Mouse (Mus musculus) liver, embryonic 16.5 days (tissue): Measurements from ENCODE around the gene Fndc3a. TPM values are rescaled to one million over a fixed set of nuclear protein-coding genes. Genes with fewer than 3 reads are reported as not detected.

Experiments
- ATAC-seq: fragments of 200-750 bp; cut with Nextera tagmentation; 2 replicates; pipeline ENCODE4 v1.8.0; 2017; ENCODE audit warnings: low read depth, mild to moderate bottlenecking, moderate number of reproducible peaks, moderate library complexity
- H3K27ac ChIP-seq: fragments of 300-500 bp; sonication (generic); 2 replicates; pipeline ENCODE4 v1.5.1; 2014; ENCODE audit warnings: mild to moderate bottlenecking, low read length
- H3K27me3 ChIP-seq: fragments of 300-500 bp; sonication (generic); 2 replicates; pipeline ENCODE4 v1.6.1; 2014; ENCODE audit warnings: low read depth, low read length, mixed read lengths; ENCODE audit not compliant: control insufficient read depth, insufficient read depth
- H3K36me3 ChIP-seq: fragments of 300-500 bp; sonication (generic); 2 replicates; pipeline ENCODE4 v1.6.1; 2014; ENCODE audit warnings: mild to moderate bottlenecking; ENCODE audit not compliant: control insufficient read depth, insufficient read depth
- H3K4me1 ChIP-seq: fragments of 300-500 bp; sonication (generic); 2 replicates; pipeline ENCODE4 v1.6.1; 2014; ENCODE audit warnings: low read depth, low read length, mixed read lengths; ENCODE audit not compliant: control insufficient read depth
- H3K4me2 ChIP-seq: fragments of 300-500 bp; sonication (generic); 2 replicates; pipeline ENCODE4 v1.6.1; 2014; ENCODE audit warnings: low read depth, low read length, mixed read lengths
- H3K4me3 ChIP-seq: fragments of 300-500 bp; sonication (generic); 2 replicates; pipeline ENCODE4 v1.5.1; 2014; ENCODE audit warnings: low read depth, mild to moderate bottlenecking, low read length
- H3K9ac ChIP-seq: fragments of 300-500 bp; sonication (generic); 2 replicates; pipeline ENCODE4 v1.6.1; 2014; ENCODE audit warnings: low read depth, low read length
- H3K9me3 ChIP-seq: fragments of 300-500 bp; sonication (generic); replicated peaks from 2 replicates; pipeline ENCODE4 v1.6.1; 2016; ENCODE audit warnings: low read length; ENCODE audit not compliant: control insufficient read depth
- WGBS: fragments of 180-500 bp; shearing (Covaris S2); extraction: QIAGEN DNeasy Blood & Tissue Kit; methylation state at CpG from one replicate; pipeline ENCODE4 v1.1.7; 2014; ENCODE audit not compliant: insufficient replicate concordance; 5-methylcytosine and 5-hydroxymethylcytosine counted together
- polyA plus RNA-seq: library from polyadenylated mRNA; unstranded; fragments of >200 nt; fragmentation: Nextera tagmentation; extraction: Ambion mirVana; gene quantifications from 2 replicates; pipeline ENCODE4 v1.2.1, GENCODE M21; 2015

The Fndc3a gene
- polyA plus RNA-seq, 1 experiment from 2014 or later = 14.2 TPM

DNA sequence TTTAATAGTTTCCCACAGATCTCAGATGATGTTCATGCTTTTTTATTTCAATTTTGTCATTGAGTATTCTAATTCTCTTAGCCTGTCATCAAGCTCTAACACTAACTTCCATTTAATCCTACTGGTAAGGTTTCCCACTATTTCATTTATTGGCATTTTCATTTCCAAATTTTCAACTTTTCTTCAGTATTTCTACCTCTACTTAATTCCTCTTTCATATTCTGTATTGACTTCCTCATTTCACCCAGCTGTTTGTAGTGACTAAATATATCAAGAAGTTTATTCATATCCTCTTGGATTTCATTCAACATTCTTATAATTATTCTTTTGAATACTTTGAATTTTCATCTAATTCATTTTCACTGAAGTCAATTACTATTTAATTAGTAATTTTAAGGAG is 20.3 kb downstream of the Fndc3a start:
- H3K9ac ChIP-seq = no peak overlapping the region
- H3K36me3 ChIP-seq = no peaks in the 10 kb centered on the region
- no peak overlapping the region for H3K4me2 ChIP-seq
- no peaks in the 10 kb centered on the region for H3K27me3 ChIP-seq
- ATAC-seq = no peak
- H3K4me3 ChIP-seq = no peak overlapping the region
- H3K4me1 ChIP-seq = no peaks in the 10 kb centered on the region
- no peaks in the 10 kb centered on the region for H3K9me3 ChIP-seq
- no peak overlapping the region for H3K27ac ChIP-seq

DNA sequence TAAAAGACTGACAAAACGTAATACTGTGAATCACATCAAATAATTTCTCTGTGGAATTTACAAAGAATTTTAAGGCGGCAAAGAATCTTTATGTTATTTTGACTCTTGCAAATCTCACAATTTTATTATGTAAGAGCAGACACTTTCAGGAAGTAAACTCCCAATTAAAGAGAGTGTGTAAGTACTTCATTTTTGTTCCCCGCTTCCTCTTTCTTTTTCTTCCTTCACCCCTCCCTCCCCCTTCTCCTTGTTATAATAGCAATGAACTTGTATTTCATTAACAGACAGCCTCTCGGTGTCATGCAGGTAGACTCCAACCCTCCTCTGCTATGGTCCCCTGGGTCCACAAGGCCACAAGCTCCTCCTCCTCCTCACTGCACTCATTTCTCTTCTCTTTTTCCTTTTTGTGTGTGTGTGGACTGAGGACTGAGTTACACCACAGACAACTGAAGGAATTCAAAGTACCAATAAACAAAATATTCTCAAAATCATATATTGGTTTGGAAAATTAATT is 24.9 kb downstream of the Fndc3a start:
- Histone ChIP-seq H3K9ac (no peak overlapping the region), H3K4me2 (no peak overlapping the region), H3K9me3 (no peaks in the 10 kb centered on the region), H3K27me3 (no peaks in the 10 kb centered on the region), H3K36me3 (no peaks in the 10 kb centered on the region), H3K4me3 (no peak overlapping the region), H3K4me1 (no peaks in the 10 kb centered on the region), H3K27ac (no peak overlapping the region)
- 52% methylated on average over 4 of the region's 4 CpGs for WGBS
- ATAC-seq = no peak

- Histone ChIP-seq H3K4me3 (no peak overlapping the region), H3K9ac (no peak overlapping the region), H3K4me2 (no peak overlapping the region), H3K9me3 (no peaks in the 10 kb centered on the region), H3K27ac (no peak overlapping the region), H3K36me3 (no peaks in the 10 kb centered on the region), H3K27me3 (no peaks in the 10 kb centered on the region), H3K4me1 (no peaks in the 10 kb centered on the region)
- WGBS = 40% methylated on average over 3 of the region's 3 CpGs
- ATAC-seq = no peak
Observed at GRCm38 (mm10) chr14:72677247-72677646, 32.6 kb downstream of the Fndc3a start.

DNA sequence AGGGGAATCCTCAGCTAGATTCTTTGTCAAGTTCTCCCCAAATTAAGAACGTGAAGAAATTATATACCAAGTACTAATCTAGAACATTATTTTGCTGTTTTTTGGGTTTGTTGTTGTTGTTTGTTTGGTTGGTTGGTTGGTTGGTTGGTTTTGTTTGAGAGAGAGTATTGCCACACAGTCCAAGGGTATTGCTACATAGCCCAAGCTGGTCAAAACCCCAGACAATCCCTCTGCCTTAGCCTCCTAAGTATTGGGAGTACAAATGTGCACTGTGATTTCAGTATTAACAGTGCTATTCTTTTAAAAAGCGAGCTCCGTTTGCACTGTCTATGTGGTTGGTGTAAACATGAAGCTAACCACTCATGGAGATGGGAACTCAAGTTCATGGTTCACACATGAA is 37.9 kb downstream of the Fndc3a start:
- Histone ChIP-seq H3K27ac (no peak overlapping the region), H3K4me1 (no peaks in the 10 kb centered on the region), H3K36me3 (no peaks in the 10 kb centered on the region), H3K4me3 (no peak overlapping the region), H3K4me2 (no peak overlapping the region), H3K9me3 (no peaks in the 10 kb centered on the region), H3K9ac (no peak overlapping the region), H3K27me3 (no peaks in the 10 kb centered on the region)
- 78% methylated on average over 3 of the region's 3 CpGs for WGBS
- no peak for ATAC-seq

GRCm38 (mm10) chr14:72670987-72671386 is 38.8 kb downstream of the Fndc3a start:
- no peaks in the 10 kb centered on the region for H3K27me3 ChIP-seq
- H3K9me3 ChIP-seq = no peaks in the 10 kb centered on the region
- H3K9ac ChIP-seq = no peak overlapping the region
- H3K4me2 ChIP-seq = no peak overlapping the region
- WGBS = 91% methylated on average over 2 of the region's 2 CpGs
- no peak overlapping the region for H3K4me3 ChIP-seq
- no peak for ATAC-seq
- no peaks in the 10 kb centered on the region for H3K4me1 ChIP-seq
- H3K27ac ChIP-seq = no peak overlapping the region
- no peaks in the 10 kb centered on the region for H3K36me3 ChIP-seq

DNA sequence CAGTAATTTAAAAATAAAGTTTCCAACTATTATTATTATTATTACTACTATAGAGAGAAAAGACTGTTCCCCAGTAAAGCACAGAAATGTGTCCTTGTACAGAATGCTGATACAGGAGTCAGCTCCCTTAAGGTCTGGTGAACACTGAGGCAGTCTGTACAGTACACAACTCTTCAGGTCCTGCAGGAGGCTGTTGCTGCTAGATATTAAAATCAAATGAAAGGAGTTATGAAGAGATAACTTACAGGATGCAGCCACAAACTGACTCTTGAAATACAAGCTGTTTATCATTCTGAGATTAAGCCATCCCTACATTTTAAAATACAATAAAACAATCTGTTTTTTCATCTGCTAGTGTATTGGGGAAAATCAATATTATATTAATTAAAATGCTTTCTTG is 60.5 kb downstream of the Fndc3a start:
- H3K27ac ChIP-seq = no peak overlapping the region
- H3K36me3 ChIP-seq = no peaks in the 10 kb centered on the region
- no peaks in the 10 kb centered on the region for H3K9me3 ChIP-seq
- no peak overlapping the region for H3K4me2 ChIP-seq
- ATAC-seq = no peak
- H3K4me1 ChIP-seq = no peaks in the 10 kb centered on the region
- H3K9ac ChIP-seq = no peak overlapping the region
- no peaks in the 10 kb centered on the region for H3K27me3 ChIP-seq
- no peak overlapping the region for H3K4me3 ChIP-seq

DNA sequence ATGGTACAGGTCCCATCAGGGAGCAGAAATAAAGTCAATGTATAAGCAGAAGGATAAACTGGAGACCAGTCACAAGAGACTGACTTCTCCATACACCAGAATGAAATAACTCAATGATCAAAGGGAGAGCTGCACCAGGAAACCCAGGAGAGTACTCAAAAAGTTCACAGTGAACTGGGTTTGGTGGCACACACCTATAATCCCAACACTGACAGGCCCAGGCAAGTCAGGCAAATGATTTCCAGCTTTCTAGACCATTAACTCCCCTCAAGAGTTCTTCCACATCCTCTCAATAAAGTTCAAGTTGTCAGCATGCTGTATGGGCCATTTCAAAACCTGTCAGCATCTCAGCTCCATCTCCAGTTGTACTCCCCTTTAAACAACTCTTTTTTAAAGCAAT is 64.3 kb downstream of the Fndc3a start:
- Histone ChIP-seq H3K36me3 (no peaks in the 10 kb centered on the region), H3K9ac (no peak overlapping the region), H3K4me1 (no peaks in the 10 kb centered on the region), H3K27ac (no peak overlapping the region), H3K4me3 (no peak overlapping the region), H3K27me3 (no peaks in the 10 kb centered on the region), H3K4me2 (no peak overlapping the region), H3K9me3 (no peaks in the 10 kb centered on the region)
- ATAC-seq = no peak

- no peak for ATAC-seq
- H3K9me3 ChIP-seq = no peaks in the 10 kb centered on the region
- no peak overlapping the region for H3K9ac ChIP-seq
- no peaks in the 10 kb centered on the region for H3K36me3 ChIP-seq
- no peak overlapping the region for H3K4me3 ChIP-seq
- WGBS = 68% methylated on average over 1 of the region's 1 CpGs
- no peaks in the 10 kb centered on the region for H3K27me3 ChIP-seq
- H3K27ac ChIP-seq = no peak overlapping the region
- H3K4me2 ChIP-seq = no peak overlapping the region
- H3K4me1 ChIP-seq = no peaks in the 10 kb centered on the region
Observed at GRCm38 (mm10) chr14:72644620-72645019, 65.2 kb downstream of the Fndc3a start.

DNA sequence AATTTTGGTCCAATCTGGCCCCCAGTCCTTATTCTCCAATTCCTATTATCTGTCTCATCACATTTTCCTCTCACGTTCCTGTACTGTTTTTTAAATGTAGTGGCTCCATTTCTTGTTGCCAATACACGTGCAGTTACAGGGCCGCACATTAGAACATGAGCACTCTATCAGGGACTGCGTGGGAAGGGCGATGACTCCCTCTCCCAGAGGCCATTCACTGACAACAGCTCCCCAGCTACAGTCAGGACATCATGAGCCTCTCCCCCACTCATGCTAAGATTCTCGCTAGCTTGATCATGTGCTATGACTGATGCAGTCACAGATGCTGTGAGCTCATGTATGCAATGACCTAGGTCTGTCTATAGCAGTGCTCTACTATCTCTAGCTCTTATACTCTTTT is 71.3 kb downstream of the Fndc3a start:
- H3K27me3 ChIP-seq = no peaks in the 10 kb centered on the region
- 74% methylated on average over 6 of the region's 6 CpGs for WGBS
- no peak overlapping the region for H3K9ac ChIP-seq
- H3K9me3 ChIP-seq = no peaks in the 10 kb centered on the region
- no peak overlapping the region for H3K4me3 ChIP-seq
- H3K4me2 ChIP-seq = no peak overlapping the region
- H3K27ac ChIP-seq = no peak overlapping the region
- H3K4me1 ChIP-seq = no peaks in the 10 kb centered on the region
- H3K36me3 ChIP-seq = no peaks in the 10 kb centered on the region
- ATAC-seq = no peak

DNA sequence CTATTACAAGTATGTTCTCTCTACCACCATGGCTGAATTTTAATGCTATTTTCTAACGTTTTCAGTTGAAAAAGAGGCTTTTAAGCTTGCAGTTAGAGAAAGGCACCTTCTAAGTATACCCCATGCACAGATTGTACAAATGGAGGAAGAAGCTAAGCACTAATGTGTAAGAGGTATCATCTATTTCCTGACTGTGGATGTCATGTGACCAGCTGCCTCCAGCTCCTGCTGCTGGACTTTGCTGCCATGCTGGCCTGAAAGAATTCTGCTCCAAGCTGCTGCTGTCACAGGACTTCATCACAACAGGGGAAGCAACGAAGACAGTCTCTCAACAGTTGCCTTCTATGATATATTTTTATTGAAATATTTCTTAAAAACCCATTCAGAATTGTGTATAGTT is 76.2 kb downstream of the Fndc3a start:
- WGBS = 57% methylated on average over 2 of the region's 2 CpGs
- no peak overlapping the region for H3K4me3 ChIP-seq
- no peaks in the 10 kb centered on the region for H3K36me3 ChIP-seq
- no peak overlapping the region for H3K27ac ChIP-seq
- no peak overlapping the region for H3K4me2 ChIP-seq
- H3K4me1 ChIP-seq = no peaks in the 10 kb centered on the region
- H3K27me3 ChIP-seq = no peaks in the 10 kb centered on the region
- no peak overlapping the region for H3K9ac ChIP-seq
- ATAC-seq = no peak
- no peaks in the 10 kb centered on the region for H3K9me3 ChIP-seq
